Mouse (Mus musculus) thymus, adult 2 months (tissue): Measurements from ENCODE around the gene Cacng2.

Experiments
- CTCF ChIP-seq: fragments of 200-500 bp; IDR thresholded peaks from 2 replicates; pipeline ENCODE4 v1.5.1; 2012; ENCODE audit warnings: mild to moderate bottlenecking, control low read depth, low read length, moderate library complexity, borderline replicate concordance; ENCODE audit not compliant: control insufficient read depth, poor library complexity, insufficient read depth; ENCODE audit errors: extremely low read depth
- POLR2A ChIP-seq: fragments of 200-500 bp; IDR thresholded peaks from 2 replicates; pipeline ENCODE4 v1.6.1; 2012; ENCODE audit warnings: mild to moderate bottlenecking, low read length, control low read depth, moderate library complexity; ENCODE audit not compliant: control insufficient read depth, poor library complexity, insufficient read depth; ENCODE audit errors: extremely low read depth

DNA sequence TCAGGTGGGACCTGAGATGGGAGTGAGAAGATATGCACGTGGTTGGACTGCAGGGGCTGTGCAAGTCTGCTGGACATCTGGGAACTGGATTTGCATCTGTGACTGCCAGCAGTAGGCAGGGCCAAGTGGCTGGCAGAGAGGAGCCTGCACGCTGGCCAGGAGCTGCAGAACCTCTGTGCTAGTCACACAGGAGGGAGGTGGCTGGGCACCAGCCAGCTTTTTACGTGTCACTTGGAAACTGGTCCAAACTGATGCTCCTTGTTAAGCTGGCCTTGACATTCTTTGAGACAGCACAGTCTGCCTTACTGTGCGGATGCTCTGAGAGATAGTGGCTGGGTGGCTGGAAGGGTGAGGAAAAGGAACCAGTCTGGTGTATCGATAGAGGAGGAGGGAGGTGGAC, 131.3 kb downstream of the Cacng2 start:
- TF ChIP-seq CTCF = no peak
- TF ChIP-seq POLR2A = no peak
